Mouse (Mus musculus) testis, postnatal 10 days (tissue): ENCODE results near the gene Vmn1r234.
"Not testable (repeated sequence)": the region's sequence is repeated elsewhere in the genome, so short reads cannot be mapped to it uniquely, and the experiment has no call there.

ENCODE experiments used
- DNase-seq: peaks from one replicate; pipeline ENCODE4 v3.0.0; 2021; ENCODE audit warnings: low spot score

The Vmn1r234 gene

DNA sequence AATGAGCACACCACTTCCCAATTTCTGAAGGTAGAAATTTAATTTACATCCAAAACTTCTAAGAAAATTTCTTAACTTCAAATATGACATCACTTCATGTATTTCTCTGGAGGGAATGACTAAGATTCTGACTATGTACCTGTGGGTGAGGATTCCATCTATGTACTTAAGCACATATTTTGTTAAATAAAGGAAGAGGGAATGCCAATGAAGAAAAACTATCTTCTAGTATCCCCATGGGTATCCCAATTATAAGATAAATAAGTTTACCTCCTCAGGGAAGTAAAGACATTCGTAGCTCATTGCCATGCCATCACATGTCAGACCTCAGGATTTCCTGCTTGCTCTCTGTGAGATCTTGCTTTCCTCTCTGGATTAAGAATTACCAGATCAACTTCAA, at the start of gene Vmn1r234:
Vmn1r234 (plus strand) TSS at position 301 of the 400 bp plus-strand sequence.
- no peak for DNase-seq

DNA sequence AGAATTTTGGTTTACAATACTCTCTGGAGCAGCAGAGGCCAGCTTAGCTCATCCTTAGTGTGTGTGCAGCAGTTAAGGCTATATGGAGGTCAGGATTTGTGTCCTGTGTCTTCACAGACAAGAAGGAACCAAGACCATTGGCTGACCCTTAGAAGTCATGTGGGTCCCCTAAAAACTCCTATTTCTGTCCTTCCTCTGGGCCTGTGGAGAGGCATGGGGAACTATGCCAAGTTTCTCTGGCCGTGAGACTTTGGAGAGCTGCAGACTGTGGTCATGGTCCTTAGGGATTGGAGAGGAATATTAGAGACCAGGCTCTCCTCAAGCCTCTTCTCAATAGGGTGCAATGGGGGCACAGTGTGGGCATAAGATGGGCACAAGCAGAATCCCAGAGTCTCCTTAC, 14.8 kb upstream of the Vmn1r234 start:
- DNase-seq, result not testable (repeated sequence)

DNA sequence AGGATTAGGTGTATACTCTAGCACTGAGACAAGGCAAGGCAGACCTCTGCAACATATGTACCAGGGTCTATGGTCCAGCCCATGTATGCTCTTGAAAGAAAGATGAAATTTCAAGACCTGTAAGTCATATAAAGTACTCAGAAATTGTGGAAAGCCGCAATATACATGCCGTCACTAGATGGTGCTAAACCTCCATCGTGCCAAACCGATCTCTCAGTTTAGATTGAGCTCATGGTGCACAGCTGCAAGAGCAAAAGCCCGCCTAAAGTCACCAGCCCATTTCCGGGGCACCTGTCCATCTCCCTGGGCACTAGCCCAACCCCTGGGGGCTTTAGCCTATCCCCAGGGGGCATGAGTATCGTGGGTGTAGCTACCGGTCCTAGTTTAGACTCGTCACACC, 5.8 kb downstream of the Vmn1r234 start:
- DNase-seq, result peak; percentile 68

DNA sequence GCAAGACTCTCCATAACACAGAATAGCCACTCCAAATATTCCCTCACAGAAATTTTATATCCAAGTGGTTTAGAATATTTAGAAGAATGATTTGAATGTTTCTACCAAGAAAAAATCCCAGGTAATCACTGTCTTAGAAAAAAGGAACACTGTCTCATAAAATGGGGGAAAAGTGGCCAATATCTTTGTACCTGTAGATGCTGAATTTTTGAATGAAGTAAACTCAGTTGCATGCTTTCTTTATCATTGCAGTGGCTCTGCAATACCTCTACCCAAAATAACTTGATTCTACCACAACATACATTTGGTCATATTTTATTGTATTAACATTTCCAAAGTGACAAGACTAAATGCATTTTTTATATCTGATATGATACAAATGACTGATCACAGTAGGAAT, 30.2 kb downstream of the Vmn1r234 start, which contains the start of gene Vmn1r235:
Vmn1r235 (plus strand) TSS at position 301 of the 400 bp plus-strand sequence.
- DNase-seq, result no peak

DNA sequence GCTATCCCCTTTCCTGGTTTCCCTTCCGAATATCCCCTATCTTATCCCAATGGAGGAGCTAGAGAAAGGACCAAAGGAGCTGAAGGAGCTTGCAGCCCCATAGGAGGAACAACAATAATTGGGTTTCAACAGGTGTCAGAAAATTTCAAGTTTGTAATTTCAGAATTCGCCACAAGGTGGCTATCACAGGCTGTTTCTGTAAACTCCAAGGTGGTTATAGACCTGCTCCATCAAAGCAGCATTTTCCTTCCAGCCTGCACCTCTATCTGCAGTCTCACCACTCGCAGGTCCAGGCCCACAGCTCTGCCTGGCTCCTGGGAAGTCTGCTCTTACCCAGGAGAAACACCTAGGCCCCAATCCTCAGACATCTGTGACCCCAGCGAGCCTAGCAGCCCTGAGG, 46.2 kb downstream of the Vmn1r234 start:
- DNase-seq, result peak; percentile 42

DNA sequence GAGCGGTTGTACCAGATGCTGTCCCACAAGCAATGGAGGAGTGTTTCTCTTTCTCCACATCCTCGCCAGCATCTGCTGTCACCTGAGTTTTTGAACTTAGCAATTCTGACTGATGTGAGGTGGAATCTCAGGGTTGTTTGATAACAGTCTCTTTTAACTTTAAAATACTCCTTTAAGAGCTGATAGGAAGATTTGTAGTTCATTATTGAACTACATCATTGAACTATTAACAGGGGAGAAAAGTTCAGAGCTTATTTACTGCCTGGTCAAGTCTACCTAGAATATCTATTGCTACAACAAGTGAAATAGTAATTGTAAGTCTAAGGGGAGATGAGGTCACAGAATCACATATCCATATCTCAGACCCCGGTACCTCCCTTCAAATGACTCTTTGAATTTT, 56.8 kb downstream of the Vmn1r234 start, which contains the start of gene Vmn1r236:
Vmn1r236 (plus strand) TSS at position 301 of the 400 bp plus-strand sequence.
- no peak for DNase-seq

DNA sequence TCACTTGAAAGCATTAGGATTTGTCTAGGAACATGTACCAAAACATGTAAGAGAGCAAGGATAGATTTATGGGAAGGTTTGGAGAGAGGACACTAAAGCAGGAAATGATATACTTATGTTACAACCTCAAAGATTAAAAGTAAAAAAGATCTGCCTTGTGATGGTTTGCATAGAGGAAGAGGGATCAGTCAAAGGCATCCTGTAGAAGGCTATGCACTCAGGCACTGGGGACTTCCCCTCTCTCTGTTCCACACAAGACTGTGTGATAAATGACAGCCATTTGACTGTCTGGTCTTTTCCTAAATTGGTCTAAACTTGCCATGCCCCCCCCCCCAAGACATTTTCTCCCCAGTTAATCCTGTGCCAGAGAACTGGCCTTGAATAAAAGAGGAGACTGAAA, 58.5 kb downstream of the Vmn1r234 start:
- no peak for DNase-seq
